In genomic region chr17:12779442-12779841, GRCm38 (mm10) we compare ENCODE assay signal across 10 mouse cellular contexts. TPM values are rescaled to one million over a fixed set of nuclear protein-coding genes. Genes with fewer than 3 reads are reported as not detected.
DNase-seq lines count a peak whose midpoint lies in the region; ATAC-seq and TF ChIP-seq lines count a peak whose summit lies in the region.
"Had no signal": no experiment of that assay in that cellular context is flagged by ENCODE, and none has a peak within 500 bp of the region (broad histone marks: within the 10 kb centered on the region; RNA-seq: fewer than 3 reads in every experiment).

No protein-coding gene starts in this region.

- no peaks in the 10 kb centered on the region; the same call in 1 of the 2 replicates for H3K79me2 ChIP-seq in heart, adult 2 months (replicated peaks; ENCODE audit: control insufficient read depth, insufficient read depth, low read length)

- intact Hi-C loops in heart, adult 2 months (cut with DNase I): no loop called here
- intact Hi-C loops in heart, postnatal 14 days (cut with DNase I): no loop called here

- 35% methylated on average over 3 of the region's 3 CpGs for WGBS in heart, adult 2 months
- 84% methylated on average over 3 of the region's 3 CpGs for WGBS in limb, embryonic 10.5 days

- peak overlapping the region; percentile 70 for H3K27ac ChIP-seq in heart, adult 2 months
- H3K27ac ChIP-seq in embryonic fibroblast, embryonic 13.5 days (ENCODE audit: insufficient read depth, low read length): peak overlapping the region; percentile 98; the same call in 1 of the 2 replicates
- peak overlapping the region; percentile 81 for H3K27ac ChIP-seq in limb, embryonic 10.5 days

- peak; percentile 94 for TF ChIP-seq EP300 in heart, adult 2 months (IDR thresholded peaks at IDR 0.05; ENCODE audit: insufficient read depth, low read depth, low read length)

- no peaks in the 10 kb centered on the region for H3K9me3 ChIP-seq in limb, embryonic 10.5 days (replicated peaks)

- H3K4me1 ChIP-seq in heart, adult 2 months (ENCODE audit: control insufficient read depth, insufficient read depth, low read length): peaks cover 26% of the 10 kb centered on the region
- peaks cover 20% of the 10 kb centered on the region for H3K4me1 ChIP-seq in embryonic fibroblast, embryonic 13.5 days (ENCODE audit: control insufficient read depth, insufficient read depth, low read length)
- H3K4me1 ChIP-seq in limb, embryonic 10.5 days: peaks cover 40% of the 10 kb centered on the region

- peak in 1 of 2 experiments; percentile 67 for DNase-seq in heart, adult 2 months
- no peak for DNase-seq in heart, postnatal 14 days
- DNase-seq in limb, embryonic 10.5 days (ENCODE audit: low spot score): no peak
- DNase-seq in ovary, postnatal 14 days (ENCODE audit: low spot score): no peak
- no peak for DNase-seq in frontal cortex, postnatal 25 days (ENCODE audit: low spot score in 2 of 2)
- no peak for DNase-seq in adrenal gland, postnatal 36 days
- DNase-seq: adrenal gland, adult 8-10 months; B cell, adult 2 months had no signal

- 0 out of 2 replicates have a peak, but pooled peaks have one; percentile 5 for TF ChIP-seq CTCF in heart, adult 2 months (IDR thresholded peaks at IDR 0.05)
- TF ChIP-seq CTCF in embryonic fibroblast, embryonic 13.5 days (IDR thresholded peaks at IDR 0.05; ENCODE audit: borderline replicate concordance, insufficient read depth, low read length): no peak

- H3K27me3 ChIP-seq in heart, adult 2 months (ENCODE audit: control insufficient read depth, insufficient read depth, low read length): no peaks in the 10 kb centered on the region
- no peaks in the 10 kb centered on the region for H3K27me3 ChIP-seq in limb, embryonic 10.5 days (ENCODE audit: low read depth, poor library complexity, severe bottlenecking)

- no peak overlapping the region for H3K9ac ChIP-seq in heart, adult 2 months (ENCODE audit: low read depth, low read length)

- no peak overlapping the region for H3K4me3 ChIP-seq in heart, adult 2 months
- H3K4me3 ChIP-seq in embryonic fibroblast, embryonic 13.5 days (ENCODE audit: insufficient read depth, low read length): no peak overlapping the region
- H3K4me3 ChIP-seq in limb, embryonic 10.5 days: no peak overlapping the region

- 0 out of 2 replicates have a peak, but pooled peaks have one; percentile 26 for TF ChIP-seq POLR2A in heart, adult 2 months (IDR thresholded peaks at IDR 0.05; ENCODE audit: insufficient read depth, low read depth, low read length)
- no peak for TF ChIP-seq POLR2A in embryonic fibroblast, embryonic 13.5 days (IDR thresholded peaks at IDR 0.05; ENCODE audit: low read depth, low read length)

- peaks cover 19% of the 10 kb centered on the region for H3K36me3 ChIP-seq in heart, adult 2 months (ENCODE audit: control insufficient read depth, insufficient read depth, low read length)
- peaks cover 61% of the 10 kb centered on the region for H3K36me3 ChIP-seq in limb, embryonic 10.5 days

- ATAC-seq in neutrophil, adult 5-6 weeks (ENCODE audit: extremely low read depth, insufficient number of reproducible peaks, low FRiP score, poor library complexity, severe bottlenecking): peak; percentile 27; the same call in 1 of the 2 replicates

RNA-seq across cellular contexts. Expression of gene Igf2r, which starts 10.0 kb away (rescaled TPM):
- 100 to 1,000 TPM in 1 of 2 experiments, 10 to 100 TPM in 1; 98.9 to 116 TPM for total RNA-seq in heart, adult 2 months (2021)
- 34.0 and 53.7 TPM in 2 replicates for polyA plus RNA-seq in heart, adult 2 months (2012; rRNA removed)
- 100 to 1,000 TPM; 131 to 132 TPM for total RNA-seq in heart, postnatal 14 days (2021)
- 246 and 249 TPM in 2 replicates for polyA plus RNA-seq in embryonic fibroblast, embryonic 13.5 days (2011; ENCODE audit: insufficient read length, low read depth, missing spikeins)
- 30.3 and 35.6 TPM in 2 replicates for polyA plus RNA-seq in limb, embryonic 10.5 days (2016; fragmentation: Nextera tagmentation; extraction: Ambion mirVana)
- 19.9 and 20.5 TPM in 2 replicates for total RNA-seq in neutrophil, adult 5-6 weeks (2017)
- total RNA-seq in adrenal gland, postnatal 36 days (2021): 10 to 100 TPM; 76.5 to 97.4 TPM
